ENCODE assay signal across 8 mouse cellular contexts in the genomic region with DNA sequence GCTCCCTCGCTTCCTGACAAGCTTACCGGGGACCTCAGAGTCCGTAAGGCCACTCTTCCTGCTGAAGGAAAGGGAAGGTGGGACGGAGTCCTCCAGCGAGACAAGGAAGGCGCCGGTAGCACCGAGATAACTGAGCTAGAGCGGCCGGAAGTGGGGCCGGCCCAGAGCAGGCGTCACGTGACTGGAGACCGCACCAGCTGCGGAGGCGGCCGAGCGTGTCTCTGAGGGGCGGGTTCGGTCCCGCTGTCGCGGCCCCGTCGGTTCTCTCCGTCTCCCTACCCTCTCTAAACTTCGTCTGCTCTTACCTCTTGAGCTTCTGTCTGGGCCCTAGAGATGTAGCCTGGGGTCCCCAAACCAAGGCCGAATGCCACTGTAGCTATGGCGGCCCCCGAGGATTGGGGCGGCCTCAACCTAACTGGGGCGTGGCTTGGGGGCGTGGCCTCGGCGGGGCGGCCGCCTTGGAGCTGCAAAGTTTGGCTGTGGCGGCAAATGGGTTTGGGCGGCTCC. TPM values are rescaled to one million over a fixed set of nuclear protein-coding genes. Genes with fewer than 3 reads are reported as not detected.
DNase-seq lines count a peak whose midpoint lies in the region; ATAC-seq and TF ChIP-seq lines count a peak whose summit lies in the region.

Gene Brox, minus strand, starts transcription at position 393 of the 507 bp plus-strand sequence.

- peaks cover 14% of the 10 kb centered on the region for H3K36me3 ChIP-seq in kidney, embryonic 14.5 days (ENCODE audit: control insufficient read depth, insufficient read depth, low read length)
- H3K36me3 ChIP-seq in limb, embryonic 15.5 days, result peaks cover 19% of the 10 kb centered on the region

- H3K9ac ChIP-seq in kidney, embryonic 14.5 days (ENCODE audit: low read depth, low read length), result peak within 1 kb of the TSS; percentile 57
- H3K9ac ChIP-seq in limb, embryonic 15.5 days, result peak within 1 kb of the TSS; percentile 33

- ATAC-seq in kidney, embryonic 14.5 days (ENCODE audit: low FRiP score, low TSS enrichment), result peak; percentile 89
- peak; percentile 84 for ATAC-seq in limb, embryonic 15.5 days (ENCODE audit: insufficient number of reproducible peaks, low FRiP score, low TSS enrichment, low read depth)

- DNase-seq in A20 (ENCODE audit: low read depth, low spot score), result peak; percentile 96
- peak; percentile 92 to 94 for DNase-seq in heart, adult 9 months (ENCODE audit: low spot score in 2 of 2)
- DNase-seq in monocyte, adult 2 months (ENCODE audit: low read depth in 1 of 2, low spot score in 2 of 2), result peak; percentile 90 to 92
- DNase-seq in spleen, postnatal 36 days (ENCODE audit: low spot score in 2 of 2), result peak; percentile 95

- WGBS in kidney, embryonic 14.5 days, result under 1% methylated on average over 39 of the region's 39 CpGs
- 0% methylated on average over 39 of the region's 39 CpGs for WGBS in limb, embryonic 15.5 days

- no peaks in the 10 kb centered on the region for H3K4me1 ChIP-seq in bone marrow macrophage, adult 2 months (ENCODE audit: control insufficient read depth, insufficient read depth, low read length)
- H3K4me1 ChIP-seq in embryonic fibroblast, embryonic 13.5 days (ENCODE audit: control insufficient read depth, insufficient read depth, low read length), result no peaks in the 10 kb centered on the region; the same call in 1 of the 2 replicates
- no peaks in the 10 kb centered on the region for H3K4me1 ChIP-seq in kidney, embryonic 14.5 days (ENCODE audit: control insufficient read depth, insufficient read depth, low read length)
- no peaks in the 10 kb centered on the region for H3K4me1 ChIP-seq in limb, embryonic 15.5 days

- H3K9me3 ChIP-seq in kidney, embryonic 14.5 days (ENCODE audit: control insufficient read depth, low read length), result no peaks in the 10 kb centered on the region
- no peaks in the 10 kb centered on the region for H3K9me3 ChIP-seq in limb, embryonic 15.5 days

- peak within 1 kb of the TSS; percentile 66 for H3K4me3 ChIP-seq in bone marrow macrophage, adult 2 months (ENCODE audit: insufficient read depth, low read length)
- peak within 1 kb of the TSS; percentile 77 for H3K4me3 ChIP-seq in embryonic fibroblast, embryonic 13.5 days (ENCODE audit: insufficient read depth, low read length)
- H3K4me3 ChIP-seq in kidney, embryonic 14.5 days (ENCODE audit: low read length), result peak within 1 kb of the TSS; percentile 51
- peak within 1 kb of the TSS; percentile 49 for H3K4me3 ChIP-seq in limb, embryonic 15.5 days

- no peak for TF ChIP-seq CTCF in bone marrow macrophage, adult 2 months (IDR thresholded peaks at IDR 0.05; ENCODE audit: low read depth, low read length)
- no peak for TF ChIP-seq CTCF in embryonic fibroblast, embryonic 13.5 days (IDR thresholded peaks at IDR 0.05; ENCODE audit: borderline replicate concordance, insufficient read depth, low read length)

- no peaks in the 10 kb centered on the region for H3K27me3 ChIP-seq in kidney, embryonic 14.5 days (ENCODE audit: control insufficient read depth, insufficient read depth, low read length)
- H3K27me3 ChIP-seq in limb, embryonic 15.5 days, result no peaks in the 10 kb centered on the region

- H3K4me2 ChIP-seq in kidney, embryonic 14.5 days (replicated peaks; ENCODE audit: low read depth, low read length), result peak within 1 kb of the TSS; percentile 49
- H3K4me2 ChIP-seq in limb, embryonic 15.5 days, result peak within 1 kb of the TSS; percentile 51

- H3K27ac ChIP-seq in bone marrow macrophage, adult 2 months (ENCODE audit: insufficient read depth, low read depth, low read length), result peak within 1 kb of the TSS; percentile 70
- H3K27ac ChIP-seq in embryonic fibroblast, embryonic 13.5 days (ENCODE audit: insufficient read depth, low read length), result peak within 1 kb of the TSS; percentile 92
- no peak within 1 kb of the TSS; the same call in 1 of the 2 replicates for H3K27ac ChIP-seq in kidney, embryonic 14.5 days (ENCODE audit: low read depth, low read length)
- H3K27ac ChIP-seq in limb, embryonic 15.5 days, result peak within 1 kb of the TSS; percentile 77

- no peak for TF ChIP-seq POLR2A in bone marrow macrophage, adult 2 months (IDR thresholded peaks at IDR 0.05; ENCODE audit: borderline replicate concordance, low read depth, low read length)
- peak; percentile 66 for TF ChIP-seq POLR2A in embryonic fibroblast, embryonic 13.5 days (IDR thresholded peaks at IDR 0.05; ENCODE audit: low read depth, low read length)

RNA-seq across cellular contexts. Expression of gene Brox, which starts in this region (rescaled TPM):
- polyA plus RNA-seq in bone marrow macrophage, adult 2 months (2012; ENCODE audit: insufficient read depth, insufficient read length, missing spikeins), result 77.3 and 80.5 TPM in 2 replicates
- 63.2 and 63.5 TPM in 2 replicates for polyA plus RNA-seq in embryonic fibroblast, embryonic 13.5 days (2011; ENCODE audit: insufficient read length, low read depth, missing spikeins)
- polyA plus RNA-seq in kidney, embryonic 14.5 days (2014; fragmentation: Nextera tagmentation; extraction: Ambion mirVana), result 26.1 and 51.4 TPM in 2 replicates
- polyA plus RNA-seq in limb, embryonic 15.5 days (2015; fragmentation: Nextera tagmentation; extraction: Ambion mirVana), result 39.5 and 40.4 TPM in 2 replicates
